Mouse (Mus musculus): ENCODE data around the gene Eif2d. TPM values are rescaled to one million over a fixed set of nuclear protein-coding genes. Genes with fewer than 3 reads are reported as not detected.

Eif2d gene
- 10 to 100 TPM; 36.4 to 38.2 TPM for total RNA-seq (2021)
- long read RNA-seq, experiment 1, transcript Eif2d-202 (15 exons, 2,009 nt), result major isoform, 63 of 72 reads
- long read RNA-seq, experiment 1, partial matches to known transcripts, result 4 of 72 reads
- long read RNA-seq, experiment 1, other reads (novel, unspliced or antisense), result 4 of 72 reads
- long read RNA-seq, experiment 2, transcript Eif2d-202 (15 exons, 2,009 nt), result major isoform, 41 of 46 reads
- long read RNA-seq, experiment 2, partial matches to known transcripts, result 2 of 46 reads
- long read RNA-seq, experiment 2, other reads (novel, unspliced or antisense), result 3 of 46 reads

- peak; percentile 87 to 91 for DNase-seq
- intact Hi-C loops (cut with DNase I), result loop anchor here (2.0 kb wide), 1 partner anchor 34 kb away; no protein-coding TSS in a partner anchor
These were observed at the start of gene Eif2d for GRCm38 (mm10) chr1:131153018-131153629. Gene Eif2d (plus strand): TSS chr1:131153181.

GRCm38 (mm10) chr1:131103776-131104424 lies 49.1 kb upstream of the Eif2d start:
- intact Hi-C loops (cut with DNase I), result no loop called here
- DNase-seq, result no peak

GRCm38 (mm10) chr1:131107575-131108308 lies 45.2 kb upstream of the Eif2d start:
- peak in 1 of 2 experiments; percentile 20 for DNase-seq
- intact Hi-C loops (cut with DNase I), result no loop called here

- DNase-seq, result peak; percentile 47 to 65
- intact Hi-C loops (cut with DNase I), result loop anchor here (10.0 kb wide), 1 partner anchor 126 kb away; no protein-coding TSS in a partner anchor
These were observed 42.4 kb upstream of the Eif2d start for GRCm38 (mm10) chr1:131110525-131111106.

- peak in 1 of 2 experiments; percentile 63 for DNase-seq
- intact Hi-C loops (cut with DNase I), result loop anchor here (10.0 kb wide), 1 partner anchor 128 kb away; no protein-coding TSS in a partner anchor
These were observed 40.4 kb upstream of the Eif2d start for GRCm38 (mm10) chr1:131112576-131112975.

- intact Hi-C loops (cut with DNase I), result loop anchor here (2.0 to 10.0 kb wide), 3 partner anchors 23 to 145 kb away; partner anchors contain the start of gene Dyrk3
- DNase-seq, result peak; percentile 75 to 82
These were observed 37.0 kb upstream of the Eif2d start for GRCm38 (mm10) chr1:131115932-131116331.

- intact Hi-C loops (cut with DNase I), result loop anchor here (2.0 to 10.0 kb wide), 3 partner anchors 22 to 144 kb away; partner anchors contain the start of gene Dyrk3
These were observed 36.5 kb upstream of the Eif2d start for GRCm38 (mm10) chr1:131116430-131117011.

GRCm38 (mm10) chr1:131118530-131118929 lies 34.5 kb upstream of the Eif2d start:
- intact Hi-C loops (cut with DNase I), result loop anchor here (2.0 to 10.0 kb wide), 2 partner anchors 34 to 134 kb away; partner anchors contain the start of gene Eif2d
- DNase-seq, result no peak

More at GRCm38 (mm10) chr1:131116430-131117011, 36.5 kb upstream of the Eif2d start:
- peak; percentile 59 to 70 for DNase-seq

GRCm38 (mm10) chr1:131119026-131119425 lies 34.0 kb upstream of the Eif2d start:
- peak in 1 of 2 experiments; percentile 33 for DNase-seq
- intact Hi-C loops (cut with DNase I), result loop anchor here (2.0 to 10.0 kb wide), 2 partner anchors 34 to 134 kb away; partner anchors contain the start of gene Eif2d

- DNase-seq, result peak in 1 of 2 experiments; percentile 31
These were observed 31.0 kb upstream of the Eif2d start for GRCm38 (mm10) chr1:131121987-131122386.

GRCm38 (mm10) chr1:131123522-131124265 lies 29.3 kb upstream of the Eif2d start:
- intact Hi-C loops (cut with DNase I), result no loop called here
- DNase-seq, result no peak

More at GRCm38 (mm10) chr1:131121987-131122386, 31.0 kb upstream of the Eif2d start:
- intact Hi-C loops (cut with DNase I), result no loop called here

- no peak for DNase-seq
- intact Hi-C loops (cut with DNase I), result no loop called here
These were observed 26.8 kb upstream of the Eif2d start for GRCm38 (mm10) chr1:131125987-131126744.

- DNase-seq, result no peak
- intact Hi-C loops (cut with DNase I), result no loop called here
These were observed 18.8 kb upstream of the Eif2d start for GRCm38 (mm10) chr1:131134231-131134630.

GRCm38 (mm10) chr1:131134942-131135522 lies 17.9 kb upstream of the Eif2d start:
- DNase-seq, result peak in 1 of 2 experiments; percentile 33
- intact Hi-C loops (cut with DNase I), result no loop called here

GRCm38 (mm10) chr1:131135960-131136629 lies 16.9 kb upstream of the Eif2d start:
- intact Hi-C loops (cut with DNase I), result no loop called here
- DNase-seq, result no peak

GRCm38 (mm10) chr1:131137111-131137510 lies 15.9 kb upstream of the Eif2d start:
- intact Hi-C loops (cut with DNase I), result no loop called here

GRCm38 (mm10) chr1:131137717-131138118 lies 15.3 kb upstream of the Eif2d start:
- DNase-seq, result peak in 1 of 2 experiments; percentile 12
- intact Hi-C loops (cut with DNase I), result loop anchor here (2.0 kb wide), 1 partner anchor 21 kb away; no protein-coding TSS in a partner anchor

More at GRCm38 (mm10) chr1:131137111-131137510, 15.9 kb upstream of the Eif2d start:
- DNase-seq, result no peak

Data from heart, postnatal 14 days (tissue).